Mouse (Mus musculus): ENCODE measurements around the gene Ccdc88b. TPM values are rescaled to one million over a fixed set of nuclear protein-coding genes. Genes with fewer than 3 reads are reported as not detected.

The Ccdc88b gene
- not detected for polyA plus RNA-seq (2014; fragmentation: Illumina TruSeq; extraction: RNeasy Lipid Tissue Mini Kit (QIAGEN cat#74804); ENCODE audit: low read depth, low replicate concordance)

GRCm38 (mm10) chr19:6858031-6858430 lies at the start of gene Ccdc88b:
Ccdc88b (minus strand) TSS chr19:6858211.

GRCm38 (mm10) chr19:6840475-6841291 lies 17.3 kb downstream of the Ccdc88b start, which contains the start of gene Rps6ka4:
Rps6ka4 (minus strand) TSS chr19:6840636.

Other genes with a start within 250 kb of the Ccdc88b start
- gene Rps6ka4, start 17.6 kb downstream of the Ccdc88b start, polyA plus RNA-seq (2014; fragmentation: Illumina TruSeq; extraction: RNeasy Lipid Tissue Mini Kit (QIAGEN cat#74804); ENCODE audit: low read depth, low replicate concordance) = not detected
- 34.2 TPM for gene Trmt112, start 51.5 kb upstream of the Ccdc88b start, polyA plus RNA-seq (2014; fragmentation: Illumina TruSeq; extraction: RNeasy Lipid Tissue Mini Kit (QIAGEN cat#74804); ENCODE audit: low read depth, low replicate concordance)
- 18.6 TPM for gene Prdx5, start 51.9 kb upstream of the Ccdc88b start, polyA plus RNA-seq (2014; fragmentation: Illumina TruSeq; extraction: RNeasy Lipid Tissue Mini Kit (QIAGEN cat#74804); ENCODE audit: low read depth, low replicate concordance)
- 0.76 TPM for gene Esrra, start 63.6 kb upstream of the Ccdc88b start, polyA plus RNA-seq (2014; fragmentation: Illumina TruSeq; extraction: RNeasy Lipid Tissue Mini Kit (QIAGEN cat#74804); ENCODE audit: low read depth, low replicate concordance)
- gene Catsperz, start 67.2 kb upstream of the Ccdc88b start, polyA plus RNA-seq (2014; fragmentation: Illumina TruSeq; extraction: RNeasy Lipid Tissue Mini Kit (QIAGEN cat#74804); ENCODE audit: low read depth, low replicate concordance) = not detected
- not detected for gene Kcnk4, start 76.3 kb upstream of the Ccdc88b start, polyA plus RNA-seq (2014; fragmentation: Illumina TruSeq; extraction: RNeasy Lipid Tissue Mini Kit (QIAGEN cat#74804); ENCODE audit: low read depth, low replicate concordance)
- gene Bad, start 83.7 kb upstream of the Ccdc88b start, polyA plus RNA-seq (2014; fragmentation: Illumina TruSeq; extraction: RNeasy Lipid Tissue Mini Kit (QIAGEN cat#74804); ENCODE audit: low read depth, low replicate concordance) = not detected
- not detected for gene Gpr137, start 84.3 kb upstream of the Ccdc88b start, polyA plus RNA-seq (2014; fragmentation: Illumina TruSeq; extraction: RNeasy Lipid Tissue Mini Kit (QIAGEN cat#74804); ENCODE audit: low read depth, low replicate concordance)
- 6.6 TPM for gene Ppp1r14b, start 116.8 kb upstream of the Ccdc88b start, polyA plus RNA-seq (2014; fragmentation: Illumina TruSeq; extraction: RNeasy Lipid Tissue Mini Kit (QIAGEN cat#74804); ENCODE audit: low read depth, low replicate concordance)
- 3.5 TPM for gene Plcb3, start 118.3 kb upstream of the Ccdc88b start, polyA plus RNA-seq (2014; fragmentation: Illumina TruSeq; extraction: RNeasy Lipid Tissue Mini Kit (QIAGEN cat#74804); ENCODE audit: low read depth, low replicate concordance)
- gene Fkbp2, start 122.3 kb upstream of the Ccdc88b start, polyA plus RNA-seq (2014; fragmentation: Illumina TruSeq; extraction: RNeasy Lipid Tissue Mini Kit (QIAGEN cat#74804); ENCODE audit: low read depth, low replicate concordance) = 15.7 TPM
- gene Vegfb, start 129.4 kb upstream of the Ccdc88b start, polyA plus RNA-seq (2014; fragmentation: Illumina TruSeq; extraction: RNeasy Lipid Tissue Mini Kit (QIAGEN cat#74804); ENCODE audit: low read depth, low replicate concordance) = 12.7 TPM
- gene Dnajc4, start 134.4 kb upstream of the Ccdc88b start, polyA plus RNA-seq (2014; fragmentation: Illumina TruSeq; extraction: RNeasy Lipid Tissue Mini Kit (QIAGEN cat#74804); ENCODE audit: low read depth, low replicate concordance) = 2.3 TPM
- 1.3 TPM for gene Nudt22, start 137.9 kb upstream of the Ccdc88b start, polyA plus RNA-seq (2014; fragmentation: Illumina TruSeq; extraction: RNeasy Lipid Tissue Mini Kit (QIAGEN cat#74804); ENCODE audit: low read depth, low replicate concordance)
- not detected for gene Trpt1, start 137.9 kb upstream of the Ccdc88b start, polyA plus RNA-seq (2014; fragmentation: Illumina TruSeq; extraction: RNeasy Lipid Tissue Mini Kit (QIAGEN cat#74804); ENCODE audit: low read depth, low replicate concordance)
- 0.17 TPM for gene Fermt3, start 161.3 kb upstream of the Ccdc88b start, polyA plus RNA-seq (2014; fragmentation: Illumina TruSeq; extraction: RNeasy Lipid Tissue Mini Kit (QIAGEN cat#74804); ENCODE audit: low read depth, low replicate concordance)
- 112 TPM for gene Stip1, start 181.8 kb upstream of the Ccdc88b start, polyA plus RNA-seq (2014; fragmentation: Illumina TruSeq; extraction: RNeasy Lipid Tissue Mini Kit (QIAGEN cat#74804); ENCODE audit: low read depth, low replicate concordance)
- 8.3 TPM for gene Macrod1, start 198.6 kb upstream of the Ccdc88b start, polyA plus RNA-seq (2014; fragmentation: Illumina TruSeq; extraction: RNeasy Lipid Tissue Mini Kit (QIAGEN cat#74804); ENCODE audit: low read depth, low replicate concordance)
- gene Flrt1, start 247.5 kb upstream of the Ccdc88b start, polyA plus RNA-seq (2014; fragmentation: Illumina TruSeq; extraction: RNeasy Lipid Tissue Mini Kit (QIAGEN cat#74804); ENCODE audit: low read depth, low replicate concordance) = 0.35 TPM